ENCODE assay signal across 16 mouse cellular contexts in the genomic region with DNA sequence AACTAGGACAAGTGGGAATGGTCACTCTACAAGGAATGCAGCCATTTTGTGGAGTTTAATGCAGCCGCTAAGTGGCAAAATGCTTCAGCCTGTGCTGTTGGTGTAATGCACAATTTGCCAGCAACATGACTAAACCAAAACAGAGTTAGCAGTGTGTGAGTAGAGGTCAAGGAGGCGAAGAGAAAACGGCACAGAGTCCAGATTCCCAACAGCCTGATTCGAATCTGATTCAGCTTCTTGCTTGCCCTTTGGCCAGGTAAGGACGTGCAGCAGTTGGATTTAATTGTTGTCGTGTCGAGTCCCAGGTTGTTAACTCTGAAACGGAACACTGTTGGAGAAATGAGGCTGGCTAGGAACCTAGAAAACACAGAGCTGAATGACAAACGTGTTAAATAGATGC.
"Had no signal": no experiment of that assay in that cellular context is flagged by ENCODE, and none has a peak within 500 bp of the region (broad histone marks: within the 10 kb centered on the region; RNA-seq: fewer than 3 reads in every experiment).

No protein-coding gene starts in this region.

- H3K27me3 ChIP-seq: liver, embryonic 13.5 days; midbrain, embryonic 12.5 days; midbrain, embryonic 15.5 days; neural tube, embryonic 13.5 days; stomach, embryonic 15.5 days had no signal

- DNase-seq: layer of hippocampus, postnatal 36 days; liver, embryonic 13.5 days; lung, embryonic 14.5 days; retina, postnatal 1 day; right cerebral cortex, postnatal 25 days; spleen, adult 18-20 months; thymus, postnatal 25 days had no signal

- H3K4me2 ChIP-seq: liver, embryonic 13.5 days; lung, embryonic 14.5 days; midbrain, embryonic 12.5 days; midbrain, embryonic 15.5 days; neural tube, embryonic 13.5 days; stomach, embryonic 15.5 days had no signal

- H3K27ac ChIP-seq: left cerebral cortex, adult 2 months; liver, embryonic 13.5 days; macrophage; midbrain, embryonic 12.5 days; midbrain, embryonic 15.5 days; neural tube, embryonic 13.5 days; stomach, embryonic 15.5 days had no signal

- H3K9ac ChIP-seq: liver, embryonic 13.5 days; lung, embryonic 14.5 days; midbrain, embryonic 12.5 days; midbrain, embryonic 15.5 days; neural tube, embryonic 13.5 days; stomach, embryonic 15.5 days had no signal

- H3K4me1 ChIP-seq: liver, embryonic 13.5 days; midbrain, embryonic 12.5 days; midbrain, embryonic 15.5 days; neural tube, embryonic 13.5 days; stomach, embryonic 15.5 days had no signal

- ATAC-seq: intestine, postnatal 0 days; lung, postnatal 0 days; midbrain, embryonic 15.5 days had no signal

- H3K9me3 ChIP-seq: midbrain, embryonic 12.5 days; midbrain, embryonic 15.5 days; neural tube, embryonic 13.5 days; stomach, embryonic 15.5 days had no signal

- H3K36me3 ChIP-seq: liver, embryonic 13.5 days; midbrain, embryonic 12.5 days; midbrain, embryonic 15.5 days; neural tube, embryonic 13.5 days; stomach, embryonic 15.5 days had no signal

- H3K4me3 ChIP-seq: left cerebral cortex, adult 2 months; liver, embryonic 13.5 days; midbrain, embryonic 12.5 days; midbrain, embryonic 15.5 days; myocyte; neural tube, embryonic 13.5 days; stomach, embryonic 15.5 days had no signal
